Mouse (Mus musculus) CD4-positive, CD25-positive, alpha-beta regulatory T cell, adult 2 months (primary cell): ENCODE measurements around the gene G6pc3.

Source experiments
- DNase-seq: peaks from one replicate; pipeline ENCODE4 v3.0.0-alpha.2; 2012; ENCODE audit warnings: low read depth, low spot score

G6pc3 gene

GRCm38 (mm10) chr11:102218783-102219182, 29.4 kb downstream of the G6pc3 start:
- DNase-seq = peak; percentile 89

GRCm38 (mm10) chr11:102219247-102219993, 30.0 kb downstream of the G6pc3 start:
- DNase-seq = no peak

DNA sequence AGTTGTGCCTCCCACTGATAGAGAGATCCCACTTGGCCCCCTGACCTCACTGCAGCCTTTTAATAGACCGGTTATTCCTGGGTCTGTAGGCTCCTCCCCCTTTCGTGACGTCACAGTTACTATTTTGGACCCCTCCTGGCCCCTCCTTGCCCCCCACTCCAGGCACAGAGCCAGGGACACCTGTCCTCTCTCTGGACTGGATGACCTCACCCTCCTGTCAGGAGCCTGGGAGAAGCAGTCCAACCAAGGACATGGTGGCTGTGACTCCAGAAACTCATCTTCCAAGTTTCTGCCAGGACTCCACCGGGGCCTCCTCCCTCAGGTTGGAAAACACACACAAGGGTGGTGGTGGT, 30.6 kb downstream of the G6pc3 start:
- peak; percentile 30 for DNase-seq

GRCm38 (mm10) chr11:102220451-102220850, 31.0 kb downstream of the G6pc3 start:
- no peak for DNase-seq

DNA sequence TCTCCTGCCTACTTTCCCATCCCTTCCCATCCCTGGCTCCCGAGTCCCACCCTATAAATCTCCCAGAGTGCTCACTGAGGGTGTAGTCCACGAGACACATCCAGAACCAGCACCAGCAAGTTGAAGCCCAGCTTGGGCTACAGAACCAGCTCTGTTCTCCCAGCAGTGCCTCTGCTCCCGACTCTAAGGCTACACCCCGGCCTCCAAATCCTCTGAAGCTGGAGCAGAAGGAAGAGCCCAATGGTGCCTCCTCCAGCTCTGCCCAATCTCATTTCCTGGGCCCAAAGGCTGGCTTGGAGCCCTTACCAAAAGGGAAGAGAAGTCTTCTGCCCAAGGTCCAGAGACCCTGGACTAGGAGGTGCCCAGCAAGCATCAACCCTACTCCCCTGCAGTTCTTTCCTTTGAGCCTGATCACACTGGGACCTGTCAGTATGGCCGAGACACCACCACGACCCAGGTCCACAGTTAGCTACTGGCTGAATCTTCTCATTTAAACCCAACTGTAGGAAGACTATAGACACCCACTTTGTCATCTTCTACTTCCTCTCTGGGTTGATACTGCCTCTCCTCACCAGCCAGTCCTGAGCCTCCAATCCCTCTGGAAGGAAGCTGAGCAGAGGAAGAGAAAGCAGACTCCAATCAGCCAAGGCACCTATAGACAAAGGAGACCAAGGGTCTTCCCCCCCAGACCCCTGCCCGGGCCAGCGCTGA, 32.0 kb downstream of the G6pc3 start:
- DNase-seq = no peak

- DNase-seq = peak; percentile 34
These were observed 32.5 kb downstream of the G6pc3 start for GRCm38 (mm10) chr11:102221954-102222351.

DNA sequence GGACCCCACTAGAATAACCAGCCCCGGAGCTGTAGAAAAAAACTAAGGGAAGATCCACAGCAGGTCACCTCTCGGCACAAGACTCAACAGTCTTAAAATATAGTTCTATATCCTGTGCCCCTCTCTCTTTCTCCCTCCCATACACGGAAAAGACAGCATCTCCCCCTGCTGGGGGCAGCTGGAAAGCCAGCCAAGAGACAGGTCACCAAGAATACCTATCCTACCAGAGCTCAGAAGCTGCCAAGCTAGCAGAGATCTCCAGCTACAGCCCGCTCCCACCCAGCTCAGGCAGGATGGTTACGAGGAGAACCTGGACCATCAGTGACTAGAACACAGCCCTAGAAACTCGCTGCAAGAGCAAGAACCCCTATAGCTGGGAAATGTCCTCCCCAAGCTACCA, 33.7 kb downstream of the G6pc3 start:
- DNase-seq = peak; percentile 86

GRCm38 (mm10) chr11:102224686-102225085, 35.3 kb downstream of the G6pc3 start:
- DNase-seq = no peak

DNA sequence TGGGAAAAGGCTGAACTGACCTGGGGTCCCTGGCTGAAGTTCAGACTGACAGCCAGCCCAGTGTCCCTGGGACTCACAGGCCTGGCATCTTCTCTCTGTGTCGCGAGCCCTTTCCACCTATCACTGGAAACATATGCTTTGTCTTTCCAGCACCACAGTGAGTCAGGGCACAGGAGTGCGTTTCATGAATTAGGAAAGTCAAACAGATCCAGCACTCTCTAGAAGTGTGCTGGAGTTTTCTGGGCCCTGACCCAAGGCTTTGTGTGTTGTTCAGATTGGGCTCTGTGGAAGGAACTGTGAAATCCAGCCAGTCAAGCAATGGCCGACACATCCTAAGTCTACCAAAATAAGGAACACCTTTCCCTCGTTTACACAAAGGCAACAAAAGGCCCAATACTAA, 35.8 kb downstream of the G6pc3 start:
- DNase-seq = no peak

- DNase-seq = no peak
These were observed 36.9 kb downstream of the G6pc3 start for GRCm38 (mm10) chr11:102226067-102226978.

DNA sequence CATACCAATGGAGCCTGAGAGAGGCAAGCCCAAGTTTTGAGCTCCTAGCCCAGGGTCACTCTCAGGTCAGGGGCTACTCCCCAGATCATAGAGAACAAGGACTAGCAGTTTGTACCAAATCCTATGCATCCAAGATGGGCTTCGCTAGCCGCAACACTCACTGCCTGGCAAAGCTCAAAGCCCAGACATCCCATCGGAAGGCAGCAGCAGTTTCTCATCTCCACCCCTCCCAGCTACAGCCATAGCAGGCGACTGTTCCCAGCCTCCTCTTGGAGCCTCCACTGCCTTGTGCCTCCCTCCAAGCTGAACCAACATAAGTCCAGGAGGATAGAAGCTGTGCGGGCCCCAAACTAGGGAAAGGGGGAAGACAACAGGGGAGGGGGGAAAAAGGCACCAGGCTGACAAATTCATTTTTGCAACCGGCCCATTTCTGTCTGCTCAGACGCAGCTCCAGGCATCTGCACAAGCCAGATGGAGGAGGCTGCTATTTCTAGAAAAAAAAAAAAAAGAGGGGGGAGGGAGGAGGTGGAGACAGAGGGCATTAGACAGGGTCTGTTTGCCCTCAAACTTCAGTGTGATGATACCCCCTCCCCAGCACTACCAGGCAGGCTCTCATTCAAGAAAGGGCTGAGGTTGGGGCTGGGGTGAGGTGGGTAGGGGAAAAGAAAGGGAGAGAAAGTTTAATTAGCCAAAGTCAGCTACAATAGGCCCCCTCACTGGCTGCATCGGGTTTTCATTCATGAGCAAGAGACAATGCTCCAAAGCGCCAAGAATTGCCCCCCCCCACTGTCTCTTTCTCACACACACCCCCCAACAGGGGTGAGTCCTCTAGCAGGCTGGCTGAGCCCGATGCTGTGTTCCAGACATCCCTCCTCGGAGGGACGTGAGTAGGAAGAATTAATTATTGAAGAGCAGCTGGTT, 38.1 kb downstream of the G6pc3 start:
- no peak for DNase-seq

DNA sequence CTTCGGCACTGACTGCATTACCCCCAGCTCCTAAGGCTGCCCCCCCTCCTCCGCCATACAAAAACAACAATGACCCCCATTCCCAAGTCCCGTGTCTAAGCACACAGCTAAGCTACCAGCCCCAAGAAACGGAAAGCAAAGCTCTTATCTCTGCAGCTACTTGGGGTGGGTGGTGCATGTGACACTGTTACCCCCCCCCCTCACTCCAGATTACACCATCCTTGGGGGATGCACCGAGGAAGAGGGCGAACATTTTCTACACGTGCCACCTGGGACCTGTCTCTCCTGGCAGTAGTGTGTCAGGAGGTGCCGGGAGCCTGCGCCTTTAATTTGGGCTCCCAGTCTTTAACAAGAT, 38.7 kb downstream of the G6pc3 start:
- DNase-seq = no peak

DNA sequence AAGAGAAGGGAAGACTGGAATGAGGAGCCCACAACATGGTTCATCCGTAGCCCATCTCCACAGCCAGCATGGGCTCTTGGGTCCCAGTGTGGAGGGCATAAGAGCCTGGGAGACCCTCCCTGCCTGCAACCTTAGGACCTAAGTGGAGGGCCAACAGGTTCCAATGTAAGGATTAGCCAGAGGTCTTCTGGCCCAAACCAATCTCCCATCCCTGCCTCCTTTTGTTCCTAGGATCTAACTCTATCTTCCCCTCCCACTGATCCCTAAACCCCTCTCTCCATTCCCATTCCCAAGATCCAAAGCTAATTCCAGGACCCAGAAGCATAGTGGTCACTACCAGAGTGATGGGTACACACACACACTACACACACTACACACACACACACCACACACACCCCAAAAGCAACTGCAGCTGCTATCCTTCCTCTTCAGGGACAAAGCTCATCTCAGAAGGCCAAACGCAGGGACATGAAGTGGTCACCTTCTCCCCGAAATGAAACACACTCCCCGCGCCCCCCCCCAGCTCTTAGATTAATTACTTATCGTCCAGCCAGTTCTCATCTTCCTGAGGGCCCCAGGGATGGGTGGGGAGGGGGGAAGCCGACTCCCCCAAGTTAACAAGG, 39.3 kb downstream of the G6pc3 start:
- no peak for DNase-seq

DNA sequence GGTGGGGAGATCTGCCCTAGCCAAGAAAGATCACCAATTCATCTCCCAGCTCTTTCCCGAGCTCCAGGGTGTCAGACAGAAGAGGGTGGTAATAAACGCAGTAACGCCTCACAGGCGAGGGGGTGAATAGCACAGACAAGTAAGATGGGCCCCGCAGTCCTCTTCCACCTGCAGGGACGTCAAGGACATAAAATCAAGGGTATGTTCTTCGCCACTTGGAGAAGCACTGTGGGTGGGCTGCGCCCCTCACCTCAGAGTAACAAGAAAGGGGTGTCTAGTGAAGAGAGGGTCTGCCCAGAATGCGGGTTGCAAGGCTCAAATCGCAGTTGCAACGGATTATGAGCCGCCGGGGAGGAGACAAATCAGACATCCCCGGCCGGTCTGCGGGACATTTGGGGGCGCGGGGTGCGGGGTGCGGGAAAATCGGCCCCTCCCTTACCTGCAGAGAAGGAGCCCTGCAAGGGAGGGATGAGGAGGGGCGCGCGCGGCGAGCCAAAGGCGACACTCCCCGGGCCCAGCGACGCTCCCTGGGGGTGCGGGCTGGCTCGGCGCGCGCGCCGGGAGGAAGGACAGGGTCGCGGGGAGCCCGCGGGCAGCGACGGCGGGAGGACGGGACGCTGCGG, 40.0 kb downstream of the G6pc3 start:
- DNase-seq = peak; percentile 56

- peak; percentile 99 for DNase-seq
These were observed 40.8 kb downstream of the G6pc3 start, which contains the start of gene Hdac5 for GRCm38 (mm10) chr11:102230006-102230741. Gene Hdac5 (minus strand): TSS chr11:102230166.

- no peak for DNase-seq
These were observed 46.6 kb downstream of the G6pc3 start for GRCm38 (mm10) chr11:102236022-102236421.

DNA sequence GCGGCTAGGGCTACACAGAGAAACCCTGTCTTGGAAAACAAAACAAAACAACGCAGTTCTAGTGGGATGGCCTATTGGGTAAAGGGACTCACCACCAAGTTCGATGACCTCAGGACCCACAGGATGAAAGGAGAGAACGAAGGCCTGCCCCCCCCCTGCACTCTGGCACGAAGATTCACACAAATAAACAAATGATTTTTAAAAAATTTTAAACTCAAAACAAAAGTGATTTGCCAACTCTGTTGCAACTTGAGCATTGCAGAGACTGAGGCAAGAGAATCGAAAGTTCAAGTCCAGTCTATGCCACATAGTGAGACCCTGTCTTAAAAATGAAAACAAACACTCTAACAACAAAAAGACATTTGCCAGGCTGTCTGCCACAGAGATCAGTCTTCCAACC, 51.2 kb downstream of the G6pc3 start:
- no peak for DNase-seq

- DNase-seq = no peak
These were observed 51.8 kb downstream of the G6pc3 start for GRCm38 (mm10) chr11:102241246-102241645.

DNA sequence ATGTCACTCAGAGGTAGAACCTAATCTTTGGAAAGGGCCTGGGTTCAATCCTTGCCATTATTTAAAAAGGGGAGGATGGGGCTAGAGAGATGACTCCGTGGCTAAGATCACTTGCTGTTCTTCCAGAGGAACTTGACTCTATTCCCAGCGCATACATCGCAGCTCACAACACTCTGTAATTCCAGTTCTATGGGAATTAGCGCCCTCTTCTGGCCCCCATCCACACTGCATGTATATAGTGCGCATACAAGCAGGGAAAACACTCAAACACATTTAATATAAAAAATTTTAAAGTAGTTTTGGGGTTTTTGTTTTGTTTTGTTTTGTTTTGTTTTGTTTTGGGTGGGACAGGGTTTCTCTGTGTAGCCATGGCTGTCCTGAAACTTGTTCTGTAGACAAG, 52.5 kb downstream of the G6pc3 start:
- no peak for DNase-seq
